Mouse (Mus musculus) liver, embryonic 14.5 days (tissue): ENCODE measurements at regions not wholly inside any gene's neighbourhood (a gene's known extent, or its start where the extent isn't known, plus 50 kb on each side); places are given as distances from the start of the nearest gene placed in this dataset.

Experiments used
- CTCF ChIP-seq: IDR thresholded peaks from 2 replicates; pipeline ENCODE4 v1.5.1; 2016; ENCODE audit warnings: antibody characterized with exemption, low read depth, control low read depth
- EP300 ChIP-seq: IDR thresholded peaks from 2 replicates; pipeline ENCODE4 v1.6.1; 2016; ENCODE audit warnings: antibody characterized with exemption, low read depth

DNA sequence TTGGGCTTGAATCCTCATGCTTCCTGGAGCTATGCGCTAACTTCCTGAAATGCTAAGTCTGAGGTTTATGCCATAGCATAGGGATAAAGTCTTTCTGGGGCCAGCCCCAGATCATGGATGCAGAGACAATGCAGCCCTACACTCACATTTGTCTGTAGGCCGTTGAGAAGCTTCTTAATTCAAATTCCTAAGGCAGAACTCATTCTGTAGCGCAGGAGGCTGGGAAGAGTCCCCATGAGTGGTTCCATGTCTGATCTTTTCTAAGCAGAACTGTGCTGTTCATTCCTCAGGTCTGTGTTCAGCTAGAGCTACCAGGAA is 167.9 kb upstream of the Frmd6 start:
- no peak for TF ChIP-seq CTCF
- no peak for TF ChIP-seq EP300
